Mouse (Mus musculus) thymus, adult 2 months (tissue): ENCODE data around the gene Efl1. TPM values are rescaled to one million over a fixed set of nuclear protein-coding genes. Genes with fewer than 3 reads are reported as not detected.

ENCODE experiments used
- DNase-seq: peaks from one replicate; pipeline ENCODE4 v3.0.0; 2021
- H3K27ac ChIP-seq: fragments of 200-500 bp; 2 replicates; pipeline ENCODE4 v1.5.1; 2012; ENCODE audit warnings: low read length, control low read depth; ENCODE audit not compliant: control insufficient read depth, insufficient read depth
- H3K27me3 ChIP-seq: fragments of 200-500 bp; 2 replicates; pipeline ENCODE4 v1.6.1; 2012; ENCODE audit warnings: mild to moderate bottlenecking, low read length, moderate library complexity, mixed read lengths; ENCODE audit not compliant: control insufficient read depth, insufficient read depth
- H3K36me3 ChIP-seq: fragments of 200-500 bp; 2 replicates; pipeline ENCODE4 v1.6.1; 2012; ENCODE audit warnings: mild to moderate bottlenecking, low read length, moderate library complexity; ENCODE audit not compliant: control insufficient read depth, insufficient read depth
- H3K4me1 ChIP-seq: fragments of 200-500 bp; replicated peaks from 2 replicates; pipeline ENCODE4 v1.6.1; 2012; ENCODE audit warnings: low read length; ENCODE audit not compliant: control insufficient read depth, insufficient read depth
- H3K4me3 ChIP-seq: fragments of 200-500 bp; 2 replicates; pipeline ENCODE4 v1.5.1; 2012; ENCODE audit warnings: mild to moderate bottlenecking, low read length, control low read depth, moderate library complexity; ENCODE audit not compliant: control insufficient read depth, insufficient read depth
- CTCF ChIP-seq: fragments of 200-500 bp; IDR thresholded peaks from 2 replicates; pipeline ENCODE4 v1.5.1; 2012; ENCODE audit warnings: mild to moderate bottlenecking, control low read depth, low read length, moderate library complexity, borderline replicate concordance; ENCODE audit not compliant: control insufficient read depth, poor library complexity, insufficient read depth; ENCODE audit errors: extremely low read depth
- POLR2A ChIP-seq: fragments of 200-500 bp; IDR thresholded peaks from 2 replicates; pipeline ENCODE4 v1.6.1; 2012; ENCODE audit warnings: mild to moderate bottlenecking, low read length, control low read depth, moderate library complexity; ENCODE audit not compliant: control insufficient read depth, poor library complexity, insufficient read depth; ENCODE audit errors: extremely low read depth
- WGBS: fragments of 180-500 bp; shearing (Covaris S2); methylation state at CpG from one replicate; pipeline ENCODE4 v1.1.7; 2018; 5-methylcytosine and 5-hydroxymethylcytosine counted together
- polyA plus RNA-seq: library from polyadenylated mRNA; depleted of rRNA; stranded (reverse); fragments of >200 nt; gene quantifications from 2 replicates; pipeline ENCODE4 v1.2.3, GENCODE M21; 2012

Efl1 gene
- polyA plus RNA-seq, 1 experiment: 7.9 TPM

- H3K27ac ChIP-seq: no peak overlapping the region
- H3K4me1 ChIP-seq: no peaks in the 10 kb centered on the region
- no peaks in the 10 kb centered on the region for H3K36me3 ChIP-seq
- DNase-seq: no peak
- TF ChIP-seq POLR2A (no peak), CTCF (no peak)
- no peaks in the 10 kb centered on the region for H3K27me3 ChIP-seq
- no peak overlapping the region for H3K4me3 ChIP-seq
- WGBS: 92% methylated on average over 2 of the region's 2 CpGs
Observed at GRCm38 (mm10) chr7:82785970-82786647, 137.7 kb downstream of the Efl1 start.

DNA sequence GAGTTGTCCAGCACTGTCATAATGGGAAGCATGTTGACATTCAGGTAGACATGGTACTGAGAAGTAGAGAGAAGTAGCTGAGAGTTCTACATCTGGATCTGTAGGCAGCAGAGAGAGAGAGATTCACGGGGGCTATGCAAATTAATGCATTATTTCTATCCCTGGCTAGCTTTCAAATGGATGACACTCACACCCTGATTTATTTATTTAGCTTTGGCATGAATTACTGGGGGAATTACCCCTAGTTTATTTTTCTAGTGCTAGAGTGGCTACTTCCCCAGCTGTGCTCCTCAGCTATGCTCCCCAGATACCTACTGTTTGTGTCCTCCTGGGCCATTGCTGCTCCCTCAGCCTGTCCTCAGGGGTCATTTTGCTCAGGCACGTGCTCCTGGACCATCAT is 144.2 kb downstream of the Efl1 start:
- no peak for DNase-seq
- no peaks in the 10 kb centered on the region for H3K36me3 ChIP-seq
- TF ChIP-seq POLR2A: no peak
- TF ChIP-seq CTCF: no peak
- H3K4me1 ChIP-seq: no peaks in the 10 kb centered on the region
- WGBS: 66% methylated on average over 2 of the region's 2 CpGs
- H3K4me3 ChIP-seq: no peak overlapping the region
- H3K27me3 ChIP-seq: no peaks in the 10 kb centered on the region
- no peak overlapping the region for H3K27ac ChIP-seq

DNA sequence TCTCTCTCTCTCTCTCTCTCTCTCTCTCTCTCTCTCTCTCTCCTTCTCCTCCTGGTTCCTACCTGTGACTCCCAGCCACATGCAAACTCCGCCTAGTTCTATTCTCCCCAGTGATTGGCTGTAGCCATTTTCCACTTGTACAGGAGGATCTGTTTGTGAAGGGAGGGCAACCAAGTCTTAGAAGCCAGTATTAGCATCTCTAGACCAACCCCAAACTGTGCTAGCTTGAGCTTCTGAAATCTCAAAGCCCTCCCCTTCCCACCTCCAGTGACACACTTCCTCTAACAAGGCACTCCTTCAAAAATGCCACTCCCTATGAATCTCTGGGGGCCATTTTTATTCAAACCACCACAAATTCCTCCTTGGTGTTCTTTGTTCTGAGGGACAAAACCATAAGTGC is 144.7 kb downstream of the Efl1 start:
- Histone ChIP-seq H3K27me3 (no peaks in the 10 kb centered on the region), H3K4me3 (no peak overlapping the region), H3K4me1 (no peaks in the 10 kb centered on the region), H3K27ac (no peak overlapping the region), H3K36me3 (no peaks in the 10 kb centered on the region)
- TF ChIP-seq CTCF (no peak), POLR2A (no peak)
- WGBS: 100% methylated on average over 1 of the region's 1 CpGs
- DNase-seq: no peak

DNA sequence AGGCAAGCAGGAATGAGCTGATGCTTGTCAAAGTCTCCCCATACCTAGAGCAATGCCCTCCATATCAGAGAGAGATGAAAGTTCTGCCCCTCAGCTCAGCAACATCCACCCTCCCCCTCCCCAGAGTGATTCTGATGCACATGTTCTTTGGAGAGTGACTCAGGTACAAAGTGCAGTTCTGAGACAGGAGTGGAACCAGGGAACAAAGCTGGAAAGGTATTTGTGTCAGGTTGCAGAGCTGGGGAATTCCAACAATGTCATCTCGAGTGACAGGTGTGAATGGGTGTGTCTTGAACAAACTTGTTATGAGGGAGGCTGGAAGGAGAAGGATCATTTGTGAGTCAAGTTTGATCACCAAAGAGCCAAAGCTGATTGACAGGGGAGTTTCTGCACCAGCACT is 146.1 kb downstream of the Efl1 start:
- Histone ChIP-seq H3K27me3 (no peaks in the 10 kb centered on the region), H3K27ac (no peak overlapping the region), H3K36me3 (no peaks in the 10 kb centered on the region), H3K4me1 (no peaks in the 10 kb centered on the region), H3K4me3 (no peak overlapping the region)
- 81% methylated on average over 1 of the region's 1 CpGs for WGBS
- DNase-seq: no peak
- no peak for TF ChIP-seq POLR2A
- TF ChIP-seq CTCF: no peak

DNA sequence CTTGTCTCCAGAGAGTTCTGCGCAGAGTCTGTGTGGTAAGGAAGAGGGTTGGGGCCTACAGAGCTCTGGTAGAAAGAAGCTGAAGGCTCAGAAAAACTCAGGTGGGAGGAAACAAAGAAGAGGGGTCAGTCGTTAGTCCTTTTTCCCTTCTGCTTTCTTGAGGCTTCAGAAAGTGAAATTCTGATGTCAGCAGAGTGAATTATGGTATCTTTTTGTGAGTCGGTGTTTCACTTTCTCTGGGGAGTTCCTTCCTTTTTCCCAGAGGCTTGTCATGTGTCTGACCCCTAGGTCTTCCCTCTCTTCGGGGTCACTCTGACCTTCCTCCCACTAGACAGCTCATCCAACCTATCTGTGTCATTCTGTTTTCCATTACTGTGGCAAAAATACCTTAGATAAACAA is 153.8 kb downstream of the Efl1 start:
- H3K4me1 ChIP-seq: no peaks in the 10 kb centered on the region
- DNase-seq: no peak
- no peak overlapping the region for H3K4me3 ChIP-seq
- H3K36me3 ChIP-seq: no peaks in the 10 kb centered on the region
- H3K27me3 ChIP-seq: no peaks in the 10 kb centered on the region
- no peak overlapping the region for H3K27ac ChIP-seq
- no peak for TF ChIP-seq POLR2A
- TF ChIP-seq CTCF: no peak
- 22% methylated on average over 4 of the region's 4 CpGs for WGBS

- Histone ChIP-seq H3K4me3 (no peak overlapping the region), H3K27me3 (no peaks in the 10 kb centered on the region), H3K27ac (no peak overlapping the region), H3K36me3 (no peaks in the 10 kb centered on the region), H3K4me1 (no peaks in the 10 kb centered on the region)
- 88% methylated on average over 4 of the region's 4 CpGs for WGBS
- TF ChIP-seq POLR2A (no peak), CTCF (no peak)
- DNase-seq: no peak
Observed at GRCm38 (mm10) chr7:82808257-82808656, 159.8 kb downstream of the Efl1 start.

DNA sequence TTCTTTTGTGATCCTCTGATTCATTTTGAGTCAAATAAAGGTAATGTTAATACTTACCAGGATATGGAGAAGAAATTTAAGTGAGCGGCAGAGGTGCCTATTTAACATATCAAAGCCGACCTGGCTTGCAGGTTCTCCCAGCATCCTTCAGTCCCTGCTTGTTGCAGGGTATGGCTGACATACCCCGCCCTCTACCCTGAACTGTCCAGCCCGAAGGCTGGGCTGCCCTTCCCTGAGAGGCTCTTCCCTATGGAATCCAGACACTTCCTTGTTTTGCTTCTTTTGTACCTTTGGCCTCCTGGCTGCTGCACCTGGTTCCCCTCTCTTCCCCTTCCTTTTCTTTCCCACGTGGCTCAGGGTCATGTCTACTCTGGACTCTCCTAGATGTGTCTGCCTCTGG is 160.7 kb downstream of the Efl1 start:
- WGBS: 82% methylated on average over 5 of the region's 5 CpGs
- H3K27me3 ChIP-seq: no peaks in the 10 kb centered on the region
- no peaks in the 10 kb centered on the region for H3K4me1 ChIP-seq
- DNase-seq: no peak
- H3K36me3 ChIP-seq: no peaks in the 10 kb centered on the region
- no peak overlapping the region for H3K27ac ChIP-seq
- no peak for TF ChIP-seq CTCF
- TF ChIP-seq POLR2A: no peak
- no peak overlapping the region for H3K4me3 ChIP-seq
